Mouse (Mus musculus) limb, embryonic 12.5 days (tissue): Measurements from ENCODE around the gene Vmn2r79. TPM values are rescaled to one million over a fixed set of nuclear protein-coding genes. Genes with fewer than 3 reads are reported as not detected.
"Not testable (repeated sequence)": the region's sequence is repeated elsewhere in the genome, so short reads cannot be mapped to it uniquely, and the experiment has no call there.

Experiments used
- ATAC-seq: fragments of 200-750 bp; cut with Nextera tagmentation; 2 replicates; pipeline ENCODE4 v1.8.0; 2017; ENCODE audit warnings: low read depth, moderate TSS enrichment; ENCODE audit not compliant: insufficient number of reproducible peaks, insufficient read depth, low FRiP score, low TSS enrichment
- H3K27ac ChIP-seq: fragments of 300-500 bp; sonication (generic); 2 replicates; pipeline ENCODE4 v1.5.1; 2016; ENCODE audit warnings: mild to moderate bottlenecking, moderate library complexity
- H3K27me3 ChIP-seq: fragments of 300-500 bp; sonication (generic); 2 replicates; pipeline ENCODE4 v1.6.1; 2016; ENCODE audit warnings: mild to moderate bottlenecking, moderate library complexity
- H3K36me3 ChIP-seq: fragments of 300-500 bp; sonication (generic); 2 replicates; pipeline ENCODE4 v1.6.1; 2016; ENCODE audit warnings: mild to moderate bottlenecking, moderate library complexity
- H3K4me1 ChIP-seq: fragments of 300-500 bp; sonication (generic); replicated peaks from 2 replicates; pipeline ENCODE4 v1.6.1; 2016
- H3K4me2 ChIP-seq: fragments of 300-500 bp; sonication (generic); 2 replicates; pipeline ENCODE4 v1.6.1; 2016; ENCODE audit warnings: mild to moderate bottlenecking, moderate library complexity
- H3K4me3 ChIP-seq: fragments of 300-500 bp; sonication (generic); replicated peaks from 2 replicates; pipeline ENCODE4 v1.5.1; 2016; ENCODE audit warnings: mild to moderate bottlenecking
- H3K9ac ChIP-seq: fragments of 300-500 bp; sonication (generic); replicated peaks from 2 replicates; pipeline ENCODE4 v1.6.1; 2016; ENCODE audit warnings: mild to moderate bottlenecking, moderate library complexity
- H3K9me3 ChIP-seq: fragments of 300-500 bp; sonication (generic); 2 replicates; pipeline ENCODE4 v1.6.1; 2016; ENCODE audit warnings: mild to moderate bottlenecking, moderate library complexity
- WGBS: fragments of 180-500 bp; shearing (Covaris S2); methylation state at CpG from one replicate; pipeline ENCODE4 v1.1.7; 2016; 5-methylcytosine and 5-hydroxymethylcytosine counted together
- polyA plus RNA-seq: library from polyadenylated mRNA; unstranded; fragments of >200 nt; fragmentation: Nextera tagmentation; extraction: Ambion mirVana; gene quantifications from 2 replicates; pipeline ENCODE4 v1.2.1, GENCODE M21; 2016

The Vmn2r79 gene
- polyA plus RNA-seq, result not detected in 2 replicates

DNA sequence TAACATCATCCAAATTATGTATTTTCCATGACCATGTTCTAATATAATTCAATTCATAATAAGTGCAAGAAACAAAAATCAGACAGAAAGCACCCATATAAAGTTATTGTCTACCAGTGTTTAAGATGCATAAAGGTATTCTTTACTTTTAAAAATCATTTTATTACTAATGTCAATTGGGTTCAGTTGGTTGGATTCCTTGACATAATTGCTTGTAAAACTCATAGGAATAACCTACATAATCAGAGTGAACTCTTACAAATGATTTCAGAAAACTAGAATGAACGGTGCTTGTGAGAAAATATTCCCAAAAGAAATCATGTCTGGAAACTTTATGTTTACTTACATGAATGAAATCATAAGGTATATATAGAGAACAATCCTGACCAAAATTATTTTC, at the start of gene Vmn2r79:
Vmn2r79 (plus strand) TSS at position 301 of the 400 bp plus-strand sequence.
- not testable (repeated sequence) for H3K27ac ChIP-seq, H3K9me3 ChIP-seq, H3K27me3 ChIP-seq, H3K4me1 ChIP-seq, H3K4me2 ChIP-seq, ATAC-seq, H3K9ac ChIP-seq, H3K36me3 ChIP-seq, H3K4me3 ChIP-seq
- 73% methylated on average over 1 of the region's 1 CpGs for WGBS

DNA sequence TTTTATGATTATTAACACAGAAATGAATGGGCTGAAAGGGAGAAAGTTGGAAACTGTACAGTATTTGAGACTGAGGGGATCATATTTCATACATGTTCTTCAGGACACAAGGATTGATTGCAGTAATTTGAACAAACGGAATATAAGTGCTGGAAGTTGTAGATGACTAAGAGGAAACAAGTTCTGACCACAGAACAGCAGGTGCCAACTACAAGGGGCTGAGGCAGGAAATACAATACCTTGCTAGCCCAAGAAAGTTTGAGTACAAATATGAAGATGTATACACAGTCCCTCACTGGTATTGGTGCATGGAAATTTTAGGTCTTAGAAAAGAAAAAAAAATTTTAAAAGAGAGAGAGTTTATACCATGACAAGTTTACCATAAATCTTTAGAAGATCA, 1.2 kb upstream of the Vmn2r79 start:
- Histone ChIP-seq H3K4me1 (no peaks in the 10 kb centered on the region), H3K36me3 (no peaks in the 10 kb centered on the region), H3K4me3 (no peak overlapping the region), H3K27me3 (no peaks in the 10 kb centered on the region), H3K27ac (no peak overlapping the region), H3K9me3 (no peaks in the 10 kb centered on the region), H3K9ac (no peak overlapping the region), H3K4me2 (no peak overlapping the region)
- 65% methylated on average over 1 of the region's 1 CpGs for WGBS
- ATAC-seq, result no peak

DNA sequence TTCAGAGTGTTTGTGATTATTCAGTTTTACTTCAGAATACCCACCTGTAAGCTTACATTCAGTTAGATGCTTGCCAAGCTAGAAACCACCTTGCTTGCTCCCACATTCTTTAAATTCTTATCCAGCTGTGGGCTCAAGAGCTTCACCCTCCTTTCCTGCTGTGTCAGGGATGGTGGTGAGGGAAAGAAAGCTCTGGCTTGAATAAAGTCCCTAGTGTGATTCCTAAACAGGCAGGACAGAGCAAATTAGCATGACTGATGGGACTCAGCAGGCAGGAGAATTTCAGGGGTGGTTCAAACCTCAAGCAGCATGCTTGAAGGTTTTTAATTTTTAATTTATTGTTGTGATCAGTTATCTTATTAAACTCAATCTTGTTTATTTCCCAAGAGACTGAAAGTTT, 30.6 kb downstream of the Vmn2r79 start:
- not testable (repeated sequence) for H3K4me2 ChIP-seq, ATAC-seq, H3K9ac ChIP-seq, H3K4me1 ChIP-seq, H3K4me3 ChIP-seq, H3K36me3 ChIP-seq, H3K9me3 ChIP-seq, H3K27me3 ChIP-seq, H3K27ac ChIP-seq

DNA sequence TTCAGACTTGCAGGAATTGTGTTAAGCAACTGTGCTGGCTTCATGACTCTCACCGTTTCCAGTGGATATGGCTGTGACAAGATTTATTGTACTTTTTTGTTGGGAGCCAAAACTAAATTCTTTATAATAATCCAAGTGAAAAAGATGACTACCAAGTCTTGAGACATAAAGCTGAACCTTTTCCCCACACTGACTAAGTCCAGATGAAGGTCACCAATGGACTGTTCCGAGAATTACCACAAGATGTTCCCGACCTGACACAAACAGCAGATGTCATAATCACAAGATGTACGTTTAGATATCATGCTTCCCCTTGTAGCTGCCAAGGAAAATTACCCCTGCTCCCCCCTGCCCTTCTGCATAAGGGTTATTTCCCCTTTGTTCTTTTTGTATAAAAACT, 67.7 kb downstream of the Vmn2r79 start:
- no peak overlapping the region for H3K4me2 ChIP-seq
- H3K27ac ChIP-seq, result no peak overlapping the region
- no peaks in the 10 kb centered on the region for H3K27me3 ChIP-seq
- no peak overlapping the region for H3K9ac ChIP-seq
- H3K36me3 ChIP-seq, result no peaks in the 10 kb centered on the region
- no peaks in the 10 kb centered on the region for H3K9me3 ChIP-seq
- 83% methylated on average over 4 of the region's 4 CpGs for WGBS
- H3K4me1 ChIP-seq, result no peaks in the 10 kb centered on the region
- no peak overlapping the region for H3K4me3 ChIP-seq
- no peak for ATAC-seq

Other genes starting within 250 kb of the Vmn2r79 start
- 0.15 TPM in 1 of 2 replicates, not detected in the other for gene Folh1, start 220.2 kb upstream of the Vmn2r79 start, polyA plus RNA-seq
- not detected in 2 replicates for gene Vmn2r77, start 201.1 kb upstream of the Vmn2r79 start, polyA plus RNA-seq
- gene Vmn2r78, start 81.0 kb upstream of the Vmn2r79 start, polyA plus RNA-seq, result not detected in 2 replicates
- gene Nox4, start 250.0 kb downstream of the Vmn2r79 start, polyA plus RNA-seq, result 7.9 and 8.7 TPM in 2 replicates